Mouse (Mus musculus) R1 (cell line): ENCODE results near the gene Gm14408.
"Not testable (repeated sequence)": the region's sequence is repeated elsewhere in the genome, so short reads cannot be mapped to it uniquely, and the experiment has no call there.

Experiments used
- DNase-seq: peaks from one replicate; pipeline ENCODE4 v3.0.0-alpha.2; 2018; ENCODE audit warnings: low read depth, low spot score

Gm14408 gene

DNA sequence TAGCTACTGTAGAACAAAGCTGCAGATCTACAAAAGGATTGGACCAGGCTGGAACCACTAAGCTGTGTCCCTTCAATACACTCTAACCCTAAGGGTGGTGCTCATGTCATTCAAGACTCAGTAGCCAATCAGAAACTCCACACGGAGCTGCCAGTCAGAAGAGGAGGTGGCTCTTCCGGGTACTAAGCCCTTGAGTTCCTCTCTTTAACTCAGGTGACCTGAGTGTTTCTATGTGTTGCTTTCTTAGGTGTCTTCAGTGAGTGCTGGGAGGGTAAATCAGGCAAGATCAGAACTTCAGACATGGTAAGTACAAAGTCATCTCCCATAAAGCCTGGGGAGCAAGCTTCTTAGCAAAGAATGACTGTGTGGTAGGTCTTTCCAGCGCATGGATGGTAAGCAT is at the start of gene Gm14408:
Gm14408 (plus strand) TSS at position 301 of the 400 bp plus-strand sequence.
- not testable (repeated sequence) for DNase-seq

DNA sequence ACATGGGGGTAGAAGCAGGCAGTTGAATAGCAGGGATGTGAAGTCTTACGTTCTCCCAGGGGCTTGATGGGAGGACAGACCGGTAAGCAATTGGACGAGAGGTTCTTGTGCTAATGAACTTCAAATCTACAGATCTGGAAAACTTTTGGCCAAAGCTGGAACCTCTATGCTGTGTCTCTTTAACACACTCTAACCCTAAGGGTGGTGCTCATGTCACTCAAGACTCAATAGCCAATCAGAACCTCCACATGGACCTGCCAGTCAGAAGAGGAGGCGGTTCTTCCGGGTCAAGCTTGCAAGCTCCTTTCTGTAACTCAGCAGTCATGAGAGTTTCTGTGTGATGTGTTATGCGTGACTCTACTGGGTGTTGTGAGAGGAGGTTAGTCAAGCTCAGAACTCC is 32.6 kb upstream of the Gm14408 start, which contains the start of gene Gm14295:
Gm14295 (plus strand) TSS at position 301 of the 400 bp plus-strand sequence.
- DNase-seq: not testable (repeated sequence)

DNA sequence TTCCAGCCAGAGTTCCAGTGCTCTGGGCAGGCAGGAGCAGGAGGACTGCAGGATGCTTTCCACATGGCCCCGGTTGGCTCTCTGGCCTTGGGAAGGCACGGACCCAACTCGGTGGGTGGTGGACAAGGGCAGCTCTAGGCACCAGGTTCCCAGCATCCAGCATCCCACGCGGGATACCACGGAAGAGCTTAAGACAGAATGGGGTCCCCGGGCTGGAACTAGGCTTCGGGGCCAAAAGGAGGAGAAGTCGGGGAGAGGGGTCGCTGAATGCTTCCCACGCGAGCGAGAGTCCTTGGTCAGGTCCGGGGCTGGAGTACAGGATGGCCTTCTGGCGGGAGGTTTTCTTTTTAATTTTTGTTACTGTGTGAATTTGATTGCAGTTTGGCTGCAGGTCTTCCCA is 32.2 kb upstream of the Gm14408 start:
- DNase-seq: peak; percentile 1
